Mouse (Mus musculus) erythroid progenitor cell, adult 5-6 weeks (primary cell): ENCODE data around the gene Pcsk6. TPM values are rescaled to one million over a fixed set of nuclear protein-coding genes. Genes with fewer than 3 reads are reported as not detected.

Experiments used
- ATAC-seq: replicated peaks from 2 replicates; pipeline ENCODE4 v1.8.0; 2016; ENCODE audit warnings: moderate number of reproducible peaks, mild to moderate bottlenecking, moderate TSS enrichment, inconsistent platforms; ENCODE audit not compliant: poor library complexity, low FRiP score, severe bottlenecking
- total RNA-seq, 2 experiments: library from RNA; stranded (forward) in 1 of 2; stranded (reverse) in 1 of 2; fragments of 150-400 nt in 1 of 2; fragments of 186-747, 209-891 nt in 1 of 2; gene quantifications; 2 replicates each; pipeline versions ENCODE4 v1.2.3 to v1.2.4; 2015 to 2017; ENCODE audit warnings: low replicate concordance in 2 of 2

Pcsk6 gene
- total RNA-seq, 2 experiments from 2014 or later: not detected

- ATAC-seq: no peak
Measured at GRCm38 (mm10) chr7:65980000-65980399, 118.5 kb downstream of the Pcsk6 start.

- no peak for ATAC-seq
Measured at GRCm38 (mm10) chr7:65982057-65982456, 120.5 kb downstream of the Pcsk6 start.

- no peak for ATAC-seq
Measured at GRCm38 (mm10) chr7:65988249-65988648, 126.7 kb downstream of the Pcsk6 start.

- no peak for ATAC-seq
Measured at GRCm38 (mm10) chr7:65988709-65989108, 127.2 kb downstream of the Pcsk6 start.

GRCm38 (mm10) chr7:65992329-65992728, 130.8 kb downstream of the Pcsk6 start:
- no peak for ATAC-seq

GRCm38 (mm10) chr7:65993410-65993809, 131.9 kb downstream of the Pcsk6 start:
- ATAC-seq: no peak

GRCm38 (mm10) chr7:66001035-66001754, 139.7 kb downstream of the Pcsk6 start:
- no peak for ATAC-seq

GRCm38 (mm10) chr7:66001797-66002196, 140.3 kb downstream of the Pcsk6 start:
- ATAC-seq: no peak

GRCm38 (mm10) chr7:66003447-66003846, 141.9 kb downstream of the Pcsk6 start:
- ATAC-seq: no peak

- ATAC-seq: no peak
Measured at GRCm38 (mm10) chr7:66003865-66004638, 142.5 kb downstream of the Pcsk6 start.

GRCm38 (mm10) chr7:66005066-66005465, 143.5 kb downstream of the Pcsk6 start:
- ATAC-seq: no peak

- no peak for ATAC-seq
Measured at GRCm38 (mm10) chr7:66008161-66008891, 146.8 kb downstream of the Pcsk6 start.

- ATAC-seq: no peak
Measured at GRCm38 (mm10) chr7:66008892-66009273, 147.3 kb downstream of the Pcsk6 start.

- no peak for ATAC-seq
Measured at GRCm38 (mm10) chr7:66010518-66010917, 149.0 kb downstream of the Pcsk6 start.

- ATAC-seq: no peak
Measured at GRCm38 (mm10) chr7:66027747-66028146, 166.2 kb downstream of the Pcsk6 start.

- ATAC-seq: no peak
Measured at GRCm38 (mm10) chr7:66028766-66029512, 167.4 kb downstream of the Pcsk6 start.

GRCm38 (mm10) chr7:66036809-66037208, 175.3 kb downstream of the Pcsk6 start:
- no peak for ATAC-seq

- ATAC-seq: no peak
Measured at GRCm38 (mm10) chr7:66038261-66038660, 176.7 kb downstream of the Pcsk6 start.

- ATAC-seq: no peak
Measured at GRCm38 (mm10) chr7:66038730-66039129, 177.2 kb downstream of the Pcsk6 start.
